Mouse (Mus musculus): ENCODE measurements at regions not wholly inside any gene's neighbourhood (a gene's known extent, or its start where the extent isn't known, plus 50 kb on each side); places are given as distances from the start of the nearest gene placed in this dataset.
"Not testable (repeated sequence)": the region's sequence is repeated elsewhere in the genome, so short reads cannot be mapped to it uniquely, and the experiment has no call there.

- no peak for DNase-seq (ENCODE audit: low spot score)
Measured at GRCm38 (mm10) chr13:72280871-72281270, 317.3 kb upstream of the Irx1 start.

- DNase-seq (ENCODE audit: low spot score), result no peak
Measured at GRCm38 (mm10) chr13:72282764-72283163, 319.2 kb upstream of the Irx1 start.

- no peak for DNase-seq (ENCODE audit: low spot score)
Measured at GRCm38 (mm10) chr13:72283701-72284100, 320.2 kb upstream of the Irx1 start.

- DNase-seq (ENCODE audit: low spot score), result no peak
Measured at GRCm38 (mm10) chr13:72286301-72286700, 322.8 kb upstream of the Irx1 start.

- DNase-seq (ENCODE audit: low spot score), result no peak
Measured at GRCm38 (mm10) chr13:72288381-72289092, 325.0 kb upstream of the Irx1 start.

GRCm38 (mm10) chr13:72289093-72289501 lies 325.6 kb upstream of the Irx1 start:
- no peak for DNase-seq (ENCODE audit: low spot score)

- DNase-seq (ENCODE audit: low spot score), result no peak
Measured at GRCm38 (mm10) chr13:72292361-72292760, 328.8 kb upstream of the Irx1 start.

- DNase-seq (ENCODE audit: low spot score), result no peak
Measured at GRCm38 (mm10) chr13:72293059-72293694, 329.7 kb upstream of the Irx1 start.

- no peak for DNase-seq (ENCODE audit: low spot score)
Measured at GRCm38 (mm10) chr13:72298264-72298870, 330.3 kb upstream of the Irx2 start.

GRCm38 (mm10) chr13:72299660-72300059 lies 329.0 kb upstream of the Irx2 start:
- DNase-seq (ENCODE audit: low spot score), result no peak

GRCm38 (mm10) chr13:72301114-72301513 lies 327.5 kb upstream of the Irx2 start:
- no peak for DNase-seq (ENCODE audit: low spot score)

GRCm38 (mm10) chr13:72301841-72302240 lies 326.8 kb upstream of the Irx2 start:
- no peak for DNase-seq (ENCODE audit: low spot score)

GRCm38 (mm10) chr13:72302436-72303125 lies 326.0 kb upstream of the Irx2 start:
- DNase-seq (ENCODE audit: low spot score), result no peak

GRCm38 (mm10) chr13:72303126-72303760 lies 325.4 kb upstream of the Irx2 start:
- DNase-seq (ENCODE audit: low spot score), result no peak

- DNase-seq (ENCODE audit: low spot score), result no peak
Measured at GRCm38 (mm10) chr13:72324041-72324690, 304.5 kb upstream of the Irx2 start.

- DNase-seq (ENCODE audit: low spot score), result not testable (repeated sequence)
Measured at GRCm38 (mm10) chr13:72326201-72326600, 302.4 kb upstream of the Irx2 start.

- DNase-seq (ENCODE audit: low spot score), result no peak
Measured at GRCm38 (mm10) chr13:72345647-72346133, 282.9 kb upstream of the Irx2 start.

- DNase-seq (ENCODE audit: low spot score), result no peak
Measured at GRCm38 (mm10) chr13:72346207-72346943, 282.2 kb upstream of the Irx2 start.

- DNase-seq (ENCODE audit: low spot score), result no peak
Measured at GRCm38 (mm10) chr13:72346944-72347586, 281.6 kb upstream of the Irx2 start.
